In genomic region chr7:132972079-132972478, GRCm38 (mm10) we compare ENCODE assay signal across 32 mouse cellular contexts. TPM values are rescaled to one million over a fixed set of nuclear protein-coding genes. Genes with fewer than 3 reads are reported as not detected.
DNase-seq lines count a peak whose midpoint lies in the region; ATAC-seq and TF ChIP-seq lines count a peak whose summit lies in the region.
"Had no signal": no experiment of that assay in that cellular context is flagged by ENCODE, and none has a peak within 500 bp of the region (broad histone marks: within the 10 kb centered on the region; RNA-seq: fewer than 3 reads in every experiment).

No protein-coding gene starts in this region.

- no peak overlapping the region for H3K4me3 ChIP-seq in heart, adult 2 months
- H3K4me3 ChIP-seq in left cerebral cortex, adult 2 months = no peak overlapping the region
- H3K4me3 ChIP-seq in heart, embryonic 12.5 days = no peak overlapping the region
- H3K4me3 ChIP-seq: heart, embryonic 13.5 days; hindbrain, embryonic 10.5 days; hindbrain, embryonic 15.5 days; liver, embryonic 12.5 days; midbrain, embryonic 12.5 days; myocyte; neural tube, embryonic 12.5 days had no signal

- H3K4me1 ChIP-seq in heart, adult 2 months (ENCODE audit: control insufficient read depth, insufficient read depth, low read length) = no peaks in the 10 kb centered on the region
- no peaks in the 10 kb centered on the region for H3K4me1 ChIP-seq in heart, embryonic 12.5 days (replicated peaks)
- H3K4me1 ChIP-seq: heart, embryonic 13.5 days; hindbrain, embryonic 10.5 days; hindbrain, embryonic 15.5 days; liver, embryonic 12.5 days; midbrain, embryonic 12.5 days; neural tube, embryonic 12.5 days had no signal

- peak; percentile 34; the same call in 1 of the 2 replicates for TF ChIP-seq CTCF in heart, adult 2 months (IDR thresholded peaks at IDR 0.05)
- peak; percentile 15 for TF ChIP-seq CTCF in left cerebral cortex, adult 2 months (IDR thresholded peaks at IDR 0.05)

- intact Hi-C loops in heart, adult 2 months (cut with DNase I) = loop anchor here (5.0 kb wide), 1 partner anchor 90 kb away; no protein-coding TSS in a partner anchor
- intact Hi-C loops in heart, postnatal 25 days (cut with DNase I) = no loop called here
- intact Hi-C loops in left cerebral cortex, adult 2 months (cut with DNase I) = no loop called here

- no peak overlapping the region for H3K4me2 ChIP-seq in heart, embryonic 12.5 days
- H3K4me2 ChIP-seq: heart, embryonic 13.5 days; hindbrain, embryonic 15.5 days; liver, embryonic 12.5 days; midbrain, embryonic 12.5 days; neural tube, embryonic 12.5 days had no signal

- H3K36me3 ChIP-seq in heart, adult 2 months (ENCODE audit: control insufficient read depth, insufficient read depth, low read length) = peaks cover 2% of the 10 kb centered on the region
- H3K36me3 ChIP-seq in heart, embryonic 12.5 days = peaks cover 16% of the 10 kb centered on the region

- ATAC-seq in heart, embryonic 12.5 days (ENCODE audit: insufficient number of reproducible peaks, low FRiP score) = no peak
- ATAC-seq: CD4-positive, CD25-positive, alpha-beta regulatory T cell, adult 4 months; forebrain, embryonic 14.5 days; inflammation-experienced regulatory T-cells, adult 6 months; liver, embryonic 12.5 days had no signal

- 96% methylated on average over 2 of the region's 2 CpGs for WGBS in heart, adult 2 months
- 85% methylated on average over 2 of the region's 2 CpGs for WGBS in heart, embryonic 12.5 days

- TF ChIP-seq EP300 in heart, adult 2 months (IDR thresholded peaks at IDR 0.05; ENCODE audit: insufficient read depth, low read depth, low read length) = no peak

- H3K27ac ChIP-seq in heart, adult 2 months = no peak overlapping the region
- no peak overlapping the region for H3K27ac ChIP-seq in left cerebral cortex, adult 2 months
- no peak overlapping the region for H3K27ac ChIP-seq in heart, embryonic 12.5 days (ENCODE audit: poor library complexity, severe bottlenecking)
- H3K27ac ChIP-seq: heart, embryonic 13.5 days; hindbrain, embryonic 10.5 days; hindbrain, embryonic 15.5 days; liver, embryonic 12.5 days; midbrain, embryonic 12.5 days; neural tube, embryonic 12.5 days had no signal

- no peak for DNase-seq in heart, adult 2 months
- DNase-seq in heart, postnatal 25 days (ENCODE audit: low spot score) = no peak
- DNase-seq in left cerebral cortex, adult 2 months (ENCODE audit: extremely low spot score in 1 of 2, low spot score in 2 of 2) = no peak
- no peak for DNase-seq in left cerebral cortex, adult 18-20 months (ENCODE audit: low spot score in 2 of 2)
- DNase-seq in 416B (ENCODE audit: low read depth) (peak; percentile 32), R1 (ENCODE audit: low read depth, low spot score) (peak; percentile 45)
- DNase-seq: adrenal gland, postnatal 14 days; cerebellum, adult 11 months; cerebellum, adult 9-10 months; cerebellum, postnatal 36 days; gastrocnemius, postnatal 36 days; heart, adult 18-20 months; heart, postnatal 10 days; kidney, adult 9 months; kidney, postnatal 25 days; layer of hippocampus, postnatal 36 days; lung, adult 18-20 months; right cerebral cortex, adult 18-20 months; spleen, adult 18-20 months; thymus, adult 18-20 months; thymus, postnatal 25 days had no signal

- H3K9me3 ChIP-seq in heart, embryonic 12.5 days (replicated peaks) = no peaks in the 10 kb centered on the region
- H3K9me3 ChIP-seq: heart, embryonic 13.5 days; hindbrain, embryonic 10.5 days; hindbrain, embryonic 15.5 days; liver, embryonic 12.5 days; midbrain, embryonic 12.5 days; neural tube, embryonic 12.5 days had no signal

- 0 out of 2 replicates have a peak, but pooled peaks cover 3% of the 10 kb centered on the region for H3K79me2 ChIP-seq in heart, adult 2 months (replicated peaks; ENCODE audit: control insufficient read depth, insufficient read depth, low read length)

- TF ChIP-seq POLR2A in heart, adult 2 months (IDR thresholded peaks at IDR 0.05; ENCODE audit: insufficient read depth, low read depth, low read length) = no peak

- H3K9ac ChIP-seq in heart, adult 2 months (ENCODE audit: low read depth, low read length) = no peak overlapping the region
- no peak overlapping the region for H3K9ac ChIP-seq in heart, embryonic 12.5 days
- H3K9ac ChIP-seq: heart, embryonic 13.5 days; hindbrain, embryonic 15.5 days; liver, embryonic 12.5 days; midbrain, embryonic 12.5 days; neural tube, embryonic 12.5 days had no signal

- H3K27me3 ChIP-seq in heart, adult 2 months (ENCODE audit: control insufficient read depth, insufficient read depth, low read length) = no peaks in the 10 kb centered on the region
- no peaks in the 10 kb centered on the region for H3K27me3 ChIP-seq in heart, embryonic 12.5 days (replicated peaks)
- H3K27me3 ChIP-seq: heart, embryonic 13.5 days; hindbrain, embryonic 15.5 days; liver, embryonic 12.5 days; midbrain, embryonic 12.5 days; neural tube, embryonic 12.5 days had no signal

RNA-seq across cellular contexts. Expression of gene Zranb1, which starts 41.1 kb away (rescaled TPM):
- total RNA-seq in heart, adult 2 months (2021) = 10 to 100 TPM; 31.5 to 37.2 TPM
- polyA plus RNA-seq in heart, adult 2 months (2012; rRNA removed) = 8.2 and 17.6 TPM in 2 replicates
- 10 to 100 TPM; 28.4 to 34.8 TPM for total RNA-seq in heart, postnatal 25 days (2021)
- total RNA-seq in left cerebral cortex, adult 2 months (2021) = 10 to 100 TPM; 43.3 to 47.2 TPM
- 10 to 100 TPM; 43.5 to 45.2 TPM for total RNA-seq in left cerebral cortex, adult 18-20 months (2021)
- 10.3 and 11.2 TPM in 2 replicates for polyA plus RNA-seq in heart, embryonic 12.5 days (2016; fragmentation: Nextera tagmentation; extraction: Ambion mirVana)

Comparison
In these comparisons a context has a peak if more than half of its experiments do, and no peak if none do; other contexts are left out.
1. DNase-seq: peak in 416B (single experiment) and R1 (single experiment); none in heart, adult 2 months (0 of 2), heart, postnatal 25 days (single experiment), left cerebral cortex, adult 2 months (0 of 2) and left cerebral cortex, adult 18-20 months (0 of 2).